Mouse (Mus musculus) myocyte (in vitro differentiated cells): ENCODE results near the gene Sh3rf3.

Source experiments
- MAX ChIP-seq: IDR thresholded peaks from one replicate; pipeline ENCODE4 v1.6.1; 2011; ENCODE audit warnings: low read depth, mild to moderate bottlenecking, control low read depth
- MYOD1 ChIP-seq, 3 experiments: IDR thresholded peaks; one replicate each; pipeline ENCODE4 v1.6.1; 2011; ENCODE audit warnings: control low read depth in 2 of 3, low read depth in 2 of 3, mild to moderate bottlenecking in 2 of 3, moderate library complexity in 1 of 3; ENCODE audit not compliant: insufficient read length in 2 of 3, control insufficient read depth in 1 of 3
- MYOG ChIP-seq, 3 experiments: IDR thresholded peaks; one replicate each; pipeline ENCODE4 v1.6.1; 2011; ENCODE audit warnings: control low read depth in 2 of 3, low read depth in 2 of 3, mild to moderate bottlenecking in 2 of 3; ENCODE audit not compliant: insufficient read length in 2 of 3, control insufficient read depth in 1 of 3, insufficient read depth in 1 of 3
- POLR2A ChIP-seq: IDR thresholded peaks from one replicate; pipeline ENCODE4 v1.6.1; 2011; ENCODE audit warnings: low read depth, mild to moderate bottlenecking, control low read depth, moderate library complexity; ENCODE audit not compliant: insufficient read length
- POLR2AphosphoS2 ChIP-seq: IDR thresholded peaks from one replicate; pipeline ENCODE4 v1.6.1; 2011; ENCODE audit warnings: low read depth, control low read depth; ENCODE audit not compliant: insufficient read length
- SRF ChIP-seq: IDR thresholded peaks from one replicate; pipeline ENCODE4 v1.6.1; 2011; ENCODE audit warnings: low read depth; ENCODE audit not compliant: control insufficient read depth, insufficient read length
- TCF12 ChIP-seq: IDR thresholded peaks from one replicate; pipeline ENCODE4 v1.6.1; 2011; ENCODE audit warnings: mild to moderate bottlenecking, control low read depth; ENCODE audit not compliant: poor library complexity, insufficient read depth, severe bottlenecking
- USF1 ChIP-seq: IDR thresholded peaks from one replicate; pipeline ENCODE4 v1.6.1; 2011; ENCODE audit warnings: low read depth, mild to moderate bottlenecking, control low read depth, moderate library complexity

DNA sequence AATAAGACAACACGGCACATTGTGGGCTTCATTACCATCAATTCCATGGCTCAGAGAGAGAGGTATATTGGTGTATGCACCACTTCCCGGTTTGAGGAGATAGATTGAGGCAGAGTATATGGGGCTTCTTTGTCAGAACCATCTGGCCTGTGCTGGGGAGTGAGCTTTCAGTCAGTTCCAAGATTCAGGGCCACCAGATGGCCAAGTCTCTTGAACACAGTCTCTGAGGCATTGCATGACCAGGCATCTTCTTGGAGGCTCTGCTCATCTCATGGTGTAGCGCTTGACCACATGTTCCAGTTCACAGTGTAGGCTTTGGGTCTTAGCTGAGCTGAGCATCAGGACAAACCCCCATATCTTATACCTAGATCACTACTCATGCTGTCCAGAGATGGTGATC, 28.8 kb downstream of the Sh3rf3 start:
- TF ChIP-seq POLR2A (no peak), POLR2AphosphoS2 (no peak), USF1 (no peak), MAX (no peak), MYOD1 (IDR thresholded peaks at IDR 0.05; ENCODE audit: control insufficient read depth in 1 of 3, insufficient read length in 2 of 3, low read depth in 2 of 3) (no peak), SRF (no peak), MYOG (IDR thresholded peaks at IDR 0.05; ENCODE audit: control insufficient read depth in 1 of 3, insufficient read depth in 1 of 3, insufficient read length in 2 of 3, low read depth in 2 of 3) (no peak), TCF12 (no peak)
